Mouse (Mus musculus) embryo, embryonic 10 days (tissue): ENCODE results near the gene Il6st.

ENCODE experiments used
- DNase-seq: peaks from one replicate; pipeline ENCODE4 v3.0.0-alpha.2; 2015; ENCODE audit warnings: low spot score

Gene Il6st

GRCm38 (mm10) chr13:112523346-112523970 is 59.6 kb downstream of the Il6st start:
- DNase-seq, result no peak

- no peak for DNase-seq
Measured at GRCm38 (mm10) chr13:112527186-112527585, 63.3 kb downstream of the Il6st start.

DNA sequence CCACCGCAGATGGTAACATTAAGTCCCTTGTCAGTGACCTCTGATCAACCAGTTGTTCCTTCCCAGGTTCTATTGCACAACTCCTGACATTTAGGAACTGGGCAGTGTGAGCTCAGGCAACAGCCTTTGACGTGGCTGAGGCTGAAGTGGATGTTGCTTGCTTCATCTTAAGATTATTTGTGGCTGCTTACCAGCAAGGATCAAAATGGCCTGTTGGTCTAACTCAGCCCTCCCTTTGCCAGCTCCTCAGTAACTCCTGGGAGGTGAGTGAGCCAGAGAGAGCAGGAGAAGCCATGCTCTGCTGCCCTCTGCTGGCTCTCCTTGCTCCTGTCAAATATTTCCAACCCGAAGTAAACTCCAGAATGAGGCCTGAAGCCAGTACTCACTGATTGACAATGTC is 66.0 kb downstream of the Il6st start:
- peak; percentile 83 for DNase-seq

GRCm38 (mm10) chr13:112532235-112532634 is 68.4 kb downstream of the Il6st start:
- DNase-seq, result no peak

DNA sequence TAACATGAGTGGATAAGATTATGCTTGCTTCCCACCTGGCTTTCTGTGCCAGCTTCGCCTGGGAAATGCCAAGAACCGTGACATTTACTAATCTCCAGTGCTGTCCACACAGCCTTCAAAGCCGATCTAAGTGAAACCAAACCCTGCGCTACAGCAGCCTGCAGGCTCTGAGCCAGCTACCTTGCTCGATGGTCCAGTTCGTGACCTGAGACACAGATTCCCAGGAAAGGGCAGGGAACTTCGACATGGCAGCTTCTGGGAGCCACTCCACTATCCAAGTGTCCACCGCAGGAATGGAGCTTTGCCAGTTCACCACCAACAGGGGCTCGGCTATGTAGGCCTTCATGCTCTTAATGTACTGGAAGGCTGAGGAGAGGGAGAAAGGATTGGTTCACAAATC is 69.7 kb downstream of the Il6st start:
- DNase-seq, result no peak

GRCm38 (mm10) chr13:112536611-112537010 is 72.7 kb downstream of the Il6st start:
- no peak for DNase-seq

- DNase-seq, result no peak
Measured at GRCm38 (mm10) chr13:112537065-112537464, 73.2 kb downstream of the Il6st start.

GRCm38 (mm10) chr13:112540616-112541015 is 76.7 kb downstream of the Il6st start:
- DNase-seq, result no peak

DNA sequence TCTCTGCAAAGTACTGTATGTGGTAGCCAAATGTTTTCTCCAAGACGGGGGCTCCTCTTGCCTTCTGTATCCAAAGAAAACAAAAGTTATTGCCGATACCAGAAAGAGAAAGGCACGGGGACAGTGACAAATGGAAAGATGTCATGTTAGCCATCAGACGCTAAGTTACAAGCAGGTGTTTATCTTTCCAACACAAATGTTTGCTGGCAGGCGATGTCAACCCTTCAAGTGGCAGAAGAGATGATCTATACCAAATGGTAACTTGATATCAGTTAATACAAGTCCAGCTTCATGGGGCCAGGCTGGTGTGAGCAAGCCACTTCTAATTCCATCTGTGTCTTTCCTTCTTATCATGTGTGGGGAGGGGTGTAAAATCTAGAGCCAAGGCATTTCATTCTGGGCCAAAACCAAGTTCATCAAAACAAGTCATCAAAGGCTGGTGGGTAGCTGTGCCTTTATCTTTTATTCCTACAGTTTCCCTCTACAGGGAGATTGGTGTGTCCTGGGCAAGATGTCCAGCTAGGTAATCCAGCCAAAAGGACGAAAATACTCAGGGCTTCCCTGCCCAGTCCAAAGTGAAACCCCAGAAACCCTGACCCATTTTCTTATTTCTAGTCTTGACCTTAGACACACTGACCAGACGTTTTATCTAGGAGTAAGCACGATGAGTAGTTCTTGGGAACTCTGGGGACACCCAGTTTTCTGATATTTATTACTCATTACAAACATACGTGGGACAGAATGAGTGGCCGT is 77.5 kb downstream of the Il6st start:
- DNase-seq, result no peak

DNA sequence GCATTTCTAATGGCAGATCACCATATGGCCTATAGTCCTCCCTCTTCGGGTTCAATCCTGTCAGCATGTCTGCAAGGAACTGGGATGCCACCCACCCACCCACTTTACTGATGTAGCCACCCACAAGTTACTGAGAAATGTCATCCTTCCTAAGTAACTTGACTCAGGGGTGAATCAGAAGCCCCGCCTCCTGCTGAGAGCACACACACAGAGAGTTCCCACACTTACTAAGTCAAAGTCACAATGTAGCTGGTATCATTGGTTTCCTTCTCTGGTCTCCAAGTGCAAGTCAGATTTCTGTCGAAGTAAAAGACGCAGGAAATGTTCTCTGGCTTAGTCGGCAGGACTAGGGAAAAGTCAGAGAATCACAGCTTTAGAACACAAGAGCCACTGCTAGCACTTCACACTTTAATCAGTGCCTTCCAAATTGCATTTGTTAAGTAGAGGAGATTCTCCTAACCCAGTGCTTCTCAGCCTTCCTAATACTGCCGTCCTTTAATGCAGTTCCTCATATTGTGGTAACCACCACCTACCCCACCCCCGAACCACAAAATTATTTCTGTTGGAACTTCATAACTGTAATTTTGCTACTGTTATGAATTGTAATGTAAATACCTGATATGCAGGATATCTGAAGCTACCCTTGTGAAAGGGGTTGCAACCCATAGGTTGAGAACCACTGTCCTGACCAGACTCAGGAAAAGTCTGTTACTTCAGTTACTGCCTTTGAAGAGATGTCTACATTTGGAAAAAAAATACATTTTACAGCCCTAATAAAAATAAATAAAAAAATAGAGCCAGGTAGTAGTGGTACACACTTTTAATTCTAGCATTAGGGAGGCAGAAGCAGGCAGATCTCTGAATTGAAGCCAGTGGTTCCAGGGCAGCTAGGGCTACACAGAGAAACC is 88.0 kb downstream of the Il6st start:
- DNase-seq, result no peak

DNA sequence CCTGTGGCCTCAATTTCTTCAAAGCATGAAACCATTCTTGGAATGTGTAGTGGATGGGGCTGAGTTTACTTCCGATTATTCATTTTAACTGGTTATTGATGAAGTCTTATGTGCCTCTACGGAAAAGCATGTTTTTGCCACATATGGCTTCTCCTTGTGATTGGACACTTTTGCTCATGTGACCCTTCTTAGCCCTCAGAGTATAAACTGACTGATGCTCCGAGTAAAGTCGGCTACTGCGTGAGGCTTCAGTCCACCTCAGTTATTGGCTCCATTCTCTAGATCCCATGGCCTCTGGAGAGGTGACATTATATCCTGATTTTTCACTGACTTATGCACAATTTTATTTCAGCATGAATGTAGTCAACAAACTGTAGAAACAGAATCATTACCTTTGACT is 89.4 kb downstream of the Il6st start:
- no peak for DNase-seq

DNA sequence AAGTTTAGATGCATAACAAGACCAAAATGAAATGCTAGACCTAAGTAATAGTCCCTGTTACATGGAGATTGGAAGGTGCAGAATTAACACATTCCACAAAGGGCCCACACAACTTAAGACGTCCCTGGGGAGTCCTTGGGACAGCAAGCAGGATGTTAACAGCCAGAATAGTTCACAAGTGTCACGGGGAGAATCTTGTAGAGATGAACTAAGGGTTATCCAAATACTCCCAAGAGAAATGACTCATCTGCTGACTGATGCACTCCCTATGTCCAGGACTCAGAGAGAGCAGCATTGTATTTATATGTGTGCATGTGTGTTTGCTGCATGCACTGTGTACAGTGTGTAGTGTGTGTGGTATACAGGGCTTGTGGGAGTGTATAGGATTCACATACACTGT is 92.6 kb downstream of the Il6st start:
- no peak for DNase-seq
